Mouse (Mus musculus): ENCODE measurements around the gene Ccnd3.
"Not testable (repeated sequence)": the region's sequence is repeated elsewhere in the genome, so short reads cannot be mapped to it uniquely, and the experiment has no call there.

The Ccnd3 gene

DNA sequence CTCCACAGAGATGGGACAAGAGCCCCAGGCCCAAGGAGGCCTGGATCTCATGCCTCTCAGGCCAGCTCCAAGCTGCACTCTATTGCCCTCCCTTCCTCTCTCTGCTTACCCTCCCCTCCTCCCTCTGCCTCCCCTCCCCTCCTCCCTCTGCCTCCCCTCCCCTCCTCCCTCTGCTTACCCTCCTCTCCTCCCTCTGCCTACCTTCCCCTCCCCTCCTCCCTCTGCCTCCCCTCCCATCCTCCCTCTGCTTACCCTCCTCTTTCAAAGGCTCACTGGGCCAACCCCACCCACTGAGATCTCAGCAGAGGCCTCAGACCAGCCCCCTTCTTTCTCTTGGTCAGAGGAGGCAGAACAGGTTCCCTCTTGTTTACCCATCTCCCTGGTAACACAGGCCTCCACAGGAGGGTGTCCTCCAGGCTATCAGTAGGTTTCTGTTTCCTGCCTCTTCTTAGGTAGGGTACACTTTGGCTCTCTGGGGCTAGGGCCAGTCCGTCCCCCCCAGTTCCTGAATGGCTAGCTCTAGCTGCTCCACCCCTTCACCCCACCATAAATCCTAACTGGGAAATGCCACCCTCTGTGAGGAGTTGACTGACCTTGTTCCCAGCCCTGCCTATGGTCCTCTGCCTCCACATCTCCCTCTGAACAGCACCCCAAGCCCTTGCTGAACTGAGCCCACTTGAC, 20.5 kb upstream of the Ccnd3 start:
- peak; percentile 64 for DNase-seq

- no peak for DNase-seq
Observed at GRCm38 (mm10) chr17:47484993-47485392, 19.9 kb upstream of the Ccnd3 start.

GRCm38 (mm10) chr17:47485791-47486190, 19.1 kb upstream of the Ccnd3 start:
- no peak for DNase-seq

DNA sequence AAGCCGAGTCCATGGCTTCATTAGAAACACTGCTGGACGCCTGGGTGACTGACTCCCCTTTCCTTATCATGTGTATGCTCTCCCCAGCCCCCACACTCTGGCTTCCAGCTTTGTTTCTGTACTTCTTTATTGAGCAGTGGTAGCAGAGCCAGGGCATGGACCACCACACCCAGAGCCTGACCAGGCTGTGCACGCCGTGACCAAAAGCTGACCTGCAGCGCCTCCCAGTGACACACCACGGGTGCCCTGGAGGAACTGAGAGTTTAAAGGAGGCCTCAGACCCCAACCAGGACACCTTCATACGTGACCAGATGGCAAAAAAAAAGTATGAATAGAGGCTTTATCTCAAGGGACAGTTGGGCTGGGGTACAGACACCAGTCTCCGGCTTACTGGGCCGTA, 14.1 kb upstream of the Ccnd3 start:
- DNase-seq: no peak

DNA sequence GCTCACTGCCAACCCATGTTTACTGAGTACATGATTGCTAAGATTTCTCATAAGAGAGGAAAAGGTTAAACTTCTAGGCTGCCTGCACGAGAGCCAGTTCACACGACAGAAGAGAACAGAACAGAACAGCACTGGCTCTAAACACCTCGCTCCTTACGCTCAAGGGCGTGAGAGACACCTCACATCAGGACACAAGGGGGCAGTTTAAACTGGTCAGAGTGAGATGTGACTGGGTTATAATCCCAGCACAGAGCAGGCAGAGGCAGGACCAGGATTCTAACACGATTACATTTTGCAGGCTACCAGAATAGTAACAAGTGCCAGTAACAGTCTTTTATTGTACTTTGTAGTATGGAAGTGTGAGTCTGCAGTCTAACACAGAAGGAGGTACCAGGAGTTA, 12.1 kb upstream of the Ccnd3 start:
- no peak for DNase-seq

DNA sequence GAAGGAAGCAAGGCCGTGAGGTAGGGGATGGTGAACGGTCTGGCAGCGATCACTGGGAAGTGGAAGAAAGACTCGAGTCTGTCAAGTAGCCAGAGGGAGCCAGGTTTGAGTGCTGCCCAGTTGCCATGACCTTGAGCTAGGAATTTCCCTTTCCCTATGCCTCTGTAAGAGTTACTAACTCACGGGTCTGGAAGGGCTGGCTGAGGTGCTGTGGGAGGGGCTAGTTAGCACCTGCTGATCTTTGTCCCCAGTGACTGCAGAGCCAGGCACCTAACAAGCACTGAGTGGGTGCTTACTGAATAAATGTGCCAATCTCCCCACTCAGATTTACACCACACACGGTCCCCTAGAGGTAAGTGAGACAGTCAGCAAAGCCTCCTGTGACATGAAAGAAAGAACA, 11.2 kb upstream of the Ccnd3 start:
- no peak for DNase-seq

GRCm38 (mm10) chr17:47494132-47494531, 10.7 kb upstream of the Ccnd3 start:
- no peak for DNase-seq

- DNase-seq: no peak
Observed at GRCm38 (mm10) chr17:47501531-47501930, 3.3 kb upstream of the Ccnd3 start.

GRCm38 (mm10) chr17:47501946-47502706, 2.7 kb upstream of the Ccnd3 start, which contains the start of gene Taf8:
Gene Taf8, minus strand, starts transcription at chr17:47502292.
- peak; percentile 95 for DNase-seq

GRCm38 (mm10) chr17:47502707-47503045, 2.2 kb upstream of the Ccnd3 start:
- DNase-seq: not testable (repeated sequence)

GRCm38 (mm10) chr17:47503689-47504088, 1.2 kb upstream of the Ccnd3 start:
- no peak for DNase-seq

- DNase-seq: no peak
Observed at GRCm38 (mm10) chr17:47504228-47504627, 623 bp upstream of the Ccnd3 start.

GRCm38 (mm10) chr17:47505566-47505965, 715 bp downstream of the Ccnd3 start:
- no peak for DNase-seq

DNA sequence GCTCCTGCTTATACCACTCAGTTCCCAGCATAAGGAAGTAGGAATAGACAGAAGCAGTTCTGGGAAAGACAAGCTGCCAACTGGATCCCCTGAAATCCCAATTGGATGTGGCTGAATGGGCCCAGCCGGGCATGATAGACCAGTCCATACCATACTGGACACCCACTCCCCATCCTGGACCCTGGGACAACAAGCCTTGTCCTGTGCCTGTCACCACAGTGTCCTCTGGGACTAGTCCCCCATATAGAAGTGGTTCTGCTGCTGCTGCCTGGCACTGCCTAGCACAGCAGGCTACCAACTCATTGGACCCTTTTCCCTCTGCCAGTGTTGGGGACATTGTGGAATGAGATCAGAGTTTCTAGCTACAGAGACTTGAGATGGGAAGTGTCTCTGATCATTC, 1.2 kb downstream of the Ccnd3 start:
- DNase-seq: no peak

- DNase-seq: no peak
Observed at GRCm38 (mm10) chr17:47506697-47507096, 1.8 kb downstream of the Ccnd3 start.

DNA sequence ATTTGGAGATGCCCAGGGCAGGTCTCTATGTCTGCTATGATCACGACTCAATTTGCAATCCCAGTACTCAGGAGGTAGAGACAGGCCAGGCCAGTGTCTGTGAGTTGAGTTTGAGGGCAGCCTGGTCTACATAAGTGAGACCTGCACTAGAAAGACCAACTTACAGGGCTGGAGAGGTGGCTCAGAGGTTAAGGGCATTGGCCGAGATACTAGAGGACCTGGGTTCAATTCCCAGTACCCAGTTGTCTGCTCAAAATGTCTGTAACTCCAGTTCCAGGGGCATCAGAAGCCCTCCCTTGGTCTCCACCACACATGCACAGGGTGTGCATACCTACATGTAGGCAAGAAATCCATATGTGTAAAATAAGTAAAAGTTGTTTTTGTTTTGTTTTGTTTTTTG, 2.7 kb downstream of the Ccnd3 start:
- no peak for DNase-seq

DNA sequence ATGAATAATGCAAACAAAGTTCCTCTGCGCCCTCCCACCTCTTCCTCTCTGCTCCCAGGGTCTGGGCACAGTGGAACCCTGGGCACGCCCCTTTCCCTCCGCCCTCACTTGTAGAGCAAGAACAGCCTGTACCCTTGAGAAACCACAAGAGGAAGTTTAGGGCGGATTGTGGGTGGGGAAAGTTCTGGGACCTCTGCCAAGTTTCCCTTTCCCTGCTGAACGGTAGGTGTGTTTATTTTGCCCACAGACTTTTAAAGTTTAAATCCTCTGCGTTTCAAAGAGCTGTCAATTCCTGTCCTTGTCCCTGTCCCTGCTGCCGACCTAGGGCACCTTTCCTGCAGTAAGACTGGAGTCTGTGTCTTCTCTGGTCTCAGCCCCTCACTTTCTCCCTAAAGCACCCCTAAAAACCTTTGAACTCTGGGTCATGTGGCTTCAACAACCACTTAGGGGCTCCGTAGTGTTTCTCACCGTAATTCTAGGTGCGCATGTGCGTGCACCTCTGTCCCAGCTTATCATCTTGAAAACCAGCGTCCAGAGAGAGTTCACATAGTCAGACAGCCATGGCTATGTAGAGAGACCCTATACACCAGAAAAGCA, 3.3 kb downstream of the Ccnd3 start:
- DNase-seq: peak; percentile 98

DNA sequence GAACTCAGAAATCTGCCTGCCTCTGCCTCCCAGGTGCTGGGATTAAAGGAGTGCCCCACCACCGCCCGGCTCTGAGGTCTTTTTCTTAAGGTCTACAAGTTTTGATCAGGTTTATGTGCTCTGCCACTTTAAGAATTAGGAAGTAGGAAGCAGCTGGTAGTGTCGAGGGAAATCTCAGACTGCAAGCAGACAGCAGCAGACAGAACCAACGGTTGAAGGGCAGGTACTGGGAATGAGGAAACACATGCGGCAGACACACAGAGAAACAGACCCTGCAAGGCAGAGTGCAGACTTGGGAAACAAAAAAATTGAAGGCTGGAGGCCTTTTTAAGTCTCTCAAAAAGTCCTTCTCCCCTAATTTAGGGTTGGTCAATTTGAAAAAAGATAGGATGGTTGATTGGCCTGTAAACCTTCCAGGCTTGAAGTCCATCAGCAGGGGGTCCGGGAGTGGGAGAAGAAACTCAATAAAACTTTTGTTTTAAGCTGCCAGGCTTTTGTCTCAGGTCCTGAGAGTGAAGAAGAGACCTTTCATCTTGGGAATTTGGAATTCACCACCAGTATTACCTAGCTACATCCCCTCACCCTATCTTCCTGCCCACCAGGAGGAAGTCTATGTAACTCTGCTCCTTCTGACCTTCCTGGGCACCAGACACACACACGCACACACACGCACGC, 4.3 kb downstream of the Ccnd3 start:
- DNase-seq: no peak

DNA sequence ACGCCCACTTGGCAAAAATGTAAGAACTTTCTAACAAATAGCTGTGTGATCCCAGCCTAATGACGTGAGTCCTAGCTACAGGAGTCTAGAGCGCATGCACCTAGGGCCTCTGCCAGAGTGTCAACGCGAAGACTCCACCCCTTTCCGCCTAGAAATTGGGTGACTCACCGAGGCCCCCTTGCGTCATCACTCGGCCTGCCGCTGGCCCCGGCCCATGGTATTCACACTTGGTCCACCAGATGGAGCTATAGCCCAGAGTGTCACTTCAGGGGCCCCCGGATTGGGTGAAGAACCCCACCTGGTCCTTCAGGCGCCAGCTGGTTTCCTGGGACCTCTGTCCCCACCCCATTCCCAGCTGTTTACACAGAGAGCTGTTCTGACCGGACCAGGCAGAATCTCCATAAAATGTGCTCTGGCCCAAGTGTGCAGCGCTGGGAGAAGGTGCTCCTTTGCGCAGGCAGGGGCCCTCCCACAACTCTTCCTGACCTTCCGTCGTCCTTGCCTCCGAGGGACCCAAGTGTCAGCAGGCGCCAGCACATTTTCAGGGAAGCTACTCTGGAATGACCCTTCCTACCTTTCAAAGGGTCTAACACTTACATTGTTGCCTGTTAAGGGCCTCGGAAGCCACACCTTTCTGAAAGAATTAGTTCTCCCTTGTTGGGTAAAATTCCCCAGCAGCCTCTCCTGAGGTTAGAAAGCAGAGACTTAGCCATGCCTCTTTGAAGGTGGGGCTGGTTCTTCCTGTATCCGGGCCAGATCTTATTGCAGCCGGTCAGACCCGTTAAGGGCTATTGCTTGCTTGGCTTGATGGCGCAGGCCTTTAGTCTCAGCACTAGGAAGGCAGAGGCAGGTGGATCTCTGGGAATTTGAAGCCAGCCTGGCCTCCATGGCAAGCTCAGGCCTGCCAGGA, 6.5 kb downstream of the Ccnd3 start:
- peak; percentile 99 for DNase-seq

GRCm38 (mm10) chr17:47512956-47513775, 8.3 kb downstream of the Ccnd3 start:
- DNase-seq: no peak

DNA sequence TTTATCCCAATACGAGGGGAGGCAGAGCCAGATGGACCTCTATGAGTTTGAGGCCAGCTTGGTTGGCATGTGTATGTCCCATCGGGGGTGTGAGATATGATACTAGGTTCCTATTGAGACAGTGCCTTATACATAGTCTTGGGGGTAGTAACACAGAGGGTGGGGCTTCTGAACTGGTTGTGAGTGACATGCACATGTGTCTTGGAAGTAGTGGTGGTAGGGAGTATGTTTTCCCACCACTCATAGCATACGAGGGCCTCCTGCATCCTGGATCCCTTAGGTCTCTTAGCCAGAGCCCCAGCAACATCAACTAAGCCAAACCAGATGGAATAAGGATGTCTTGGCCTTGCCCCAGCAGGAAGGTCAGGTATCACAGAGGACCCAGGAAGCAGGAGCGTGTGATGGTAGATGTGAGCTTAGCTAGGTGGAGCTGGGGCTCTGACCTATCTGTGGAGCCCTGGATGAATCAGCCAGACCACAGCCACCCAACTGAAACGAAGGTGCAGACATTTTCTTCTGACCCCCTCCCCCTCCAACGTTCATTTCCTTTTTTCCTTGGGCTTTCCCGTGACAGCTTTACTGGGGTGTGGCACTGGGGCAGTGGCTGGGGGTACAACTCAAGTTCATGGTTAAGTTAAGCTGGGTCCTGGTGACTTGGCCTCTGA, 10.5 kb downstream of the Ccnd3 start:
- no peak for DNase-seq
